Mouse (Mus musculus): ENCODE measurements around the gene Camk1d. TPM values are rescaled to one million over a fixed set of nuclear protein-coding genes. Genes with fewer than 3 reads are reported as not detected.
"Not testable (repeated sequence)": the region's sequence is repeated elsewhere in the genome, so short reads cannot be mapped to it uniquely, and the experiment has no call there.

The Camk1d gene
- total and polyA plus RNA-seq, 2 experiments from 2014 or later: 1.1 to 2.2 TPM

- no peaks in the 10 kb centered on the region for H3K36me3 ChIP-seq (replicated peaks; ENCODE audit: control insufficient read depth, insufficient read depth, low read length)
- no peaks in the 10 kb centered on the region for H3K4me1 ChIP-seq (ENCODE audit: control insufficient read depth, insufficient read depth)
- WGBS: 92% methylated on average over 2 of the region's 2 CpGs
- no peak overlapping the region for H3K4me2 ChIP-seq (ENCODE audit: low read depth, low read length)
- TF ChIP-seq CTCF (IDR thresholded peaks at IDR 0.05; ENCODE audit: low read depth): no peak
- TF ChIP-seq EP300 (IDR thresholded peaks at IDR 0.05; ENCODE audit: low read depth): no peak
- ATAC-seq (ENCODE audit: insufficient read depth, low read depth) (no peak), DNase-seq (ENCODE audit: low spot score) (no peak)
- H3K27ac ChIP-seq (ENCODE audit: low read depth): no peak overlapping the region
- H3K9ac ChIP-seq (replicated peaks; ENCODE audit: low read depth, low read length): no peak overlapping the region
- no peaks in the 10 kb centered on the region; the same call in 1 of the 2 replicates for H3K9me3 ChIP-seq (replicated peaks; ENCODE audit: control insufficient read depth, low read length)
- H3K4me3 ChIP-seq (ENCODE audit: low read depth, low read length): no peak overlapping the region
- H3K27me3 ChIP-seq (ENCODE audit: control insufficient read depth, insufficient read depth, low read length): no peaks in the 10 kb centered on the region
Observed at GRCm38 (mm10) chr2:5262279-5262678, 452.0 kb downstream of the Camk1d start.

GRCm38 (mm10) chr2:5258250-5258649 is 456.1 kb downstream of the Camk1d start:
- Histone ChIP-seq H3K27ac (ENCODE audit: low read depth) (no peak overlapping the region), H3K4me2 (ENCODE audit: low read depth, low read length) (no peak overlapping the region), H3K36me3 (replicated peaks; ENCODE audit: control insufficient read depth, insufficient read depth, low read length) (no peaks in the 10 kb centered on the region), H3K4me1 (ENCODE audit: control insufficient read depth, insufficient read depth) (no peaks in the 10 kb centered on the region), H3K9me3 (replicated peaks; ENCODE audit: control insufficient read depth, low read length) (no peaks in the 10 kb centered on the region; the same call in 1 of the 2 replicates), H3K4me3 (ENCODE audit: low read depth, low read length) (no peak overlapping the region), H3K27me3 (ENCODE audit: control insufficient read depth, insufficient read depth, low read length) (no peaks in the 10 kb centered on the region), H3K9ac (replicated peaks; ENCODE audit: low read depth, low read length) (no peak overlapping the region)
- 75% methylated on average over 3 of the region's 3 CpGs for WGBS
- TF ChIP-seq CTCF (IDR thresholded peaks at IDR 0.05; ENCODE audit: low read depth): no peak
- ATAC-seq (ENCODE audit: insufficient read depth, low read depth): no peak
- no peak for DNase-seq (ENCODE audit: low spot score)

GRCm38 (mm10) chr2:5249969-5250368 is 464.3 kb downstream of the Camk1d start:
- ATAC-seq (ENCODE audit: insufficient read depth, low read depth): no peak
- H3K4me2 ChIP-seq (ENCODE audit: low read depth, low read length): no peak overlapping the region
- TF ChIP-seq EP300 (IDR thresholded peaks at IDR 0.05; ENCODE audit: low read depth) (no peak), CTCF (IDR thresholded peaks at IDR 0.05; ENCODE audit: low read depth) (no peak)

GRCm38 (mm10) chr2:5249199-5249598 is 465.1 kb downstream of the Camk1d start:
- H3K27ac ChIP-seq (ENCODE audit: low read depth); H3K4me1 ChIP-seq (ENCODE audit: control insufficient read depth, insufficient read depth); H3K36me3 ChIP-seq (replicated peaks; ENCODE audit: control insufficient read depth, insufficient read depth, low read length); ATAC-seq (ENCODE audit: insufficient read depth, low read depth); H3K27me3 ChIP-seq (ENCODE audit: control insufficient read depth, insufficient read depth, low read length); H3K4me3 ChIP-seq (ENCODE audit: low read depth, low read length); H3K9ac ChIP-seq (replicated peaks; ENCODE audit: low read depth, low read length); DNase-seq (ENCODE audit: low spot score); H3K9me3 ChIP-seq (replicated peaks; ENCODE audit: control insufficient read depth, low read length); H3K4me2 ChIP-seq (ENCODE audit: low read depth, low read length): not testable (repeated sequence)
- 88% methylated on average over 6 of the region's 6 CpGs for WGBS

More at GRCm38 (mm10) chr2:5249969-5250368, 464.3 kb downstream of the Camk1d start:
- no peak overlapping the region for H3K9ac ChIP-seq (replicated peaks; ENCODE audit: low read depth, low read length)
- DNase-seq (ENCODE audit: low spot score): peak; percentile 18
- no peaks in the 10 kb centered on the region for H3K36me3 ChIP-seq (replicated peaks; ENCODE audit: control insufficient read depth, insufficient read depth, low read length)
- H3K27me3 ChIP-seq (ENCODE audit: control insufficient read depth, insufficient read depth, low read length): no peaks in the 10 kb centered on the region
- WGBS: 39% methylated on average over 12 of the region's 12 CpGs
- no peaks in the 10 kb centered on the region for H3K9me3 ChIP-seq (replicated peaks; ENCODE audit: control insufficient read depth, low read length)
- no peak overlapping the region for H3K27ac ChIP-seq (ENCODE audit: low read depth)
- no peaks in the 10 kb centered on the region for H3K4me1 ChIP-seq (ENCODE audit: control insufficient read depth, insufficient read depth)
- H3K4me3 ChIP-seq (ENCODE audit: low read depth, low read length): no peak overlapping the region

Other genes starting within 250 kb of the Camk1d start
- 14.1 and 15.7 TPM in 2 replicates for gene Nudt5, start 130.5 kb upstream of the Camk1d start, total RNA-seq (2014; rRNA removed; ENCODE audit: low replicate concordance)
- 26.8 and 27.1 TPM in 2 replicates for gene Nudt5, start 130.5 kb upstream of the Camk1d start, polyA plus RNA-seq (2015; fragmentation: Nextera tagmentation; extraction: Ambion mirVana)
- 42.1 and 52.6 TPM in 2 replicates for gene Cdc123, start 130.6 kb upstream of the Camk1d start, total RNA-seq (2014; rRNA removed; ENCODE audit: low replicate concordance)
- gene Cdc123, start 130.6 kb upstream of the Camk1d start, polyA plus RNA-seq (2015; fragmentation: Nextera tagmentation; extraction: Ambion mirVana): 149 and 161 TPM in 2 replicates
- 7.1 TPM in 1 of 2 replicates, not detected in the other for gene Gm13199, start 148.4 kb upstream of the Camk1d start, total RNA-seq (2014; rRNA removed; ENCODE audit: low replicate concordance)
- 0.16 and 0.22 TPM in 2 replicates for gene Gm13199, start 148.4 kb upstream of the Camk1d start, polyA plus RNA-seq (2015; fragmentation: Nextera tagmentation; extraction: Ambion mirVana)
- 36.7 and 37.3 TPM in 2 replicates for gene Sec61a2, start 180.9 kb upstream of the Camk1d start, total RNA-seq (2014; rRNA removed; ENCODE audit: low replicate concordance)
- 26.4 and 27.8 TPM in 2 replicates for gene Sec61a2, start 180.9 kb upstream of the Camk1d start, polyA plus RNA-seq (2015; fragmentation: Nextera tagmentation; extraction: Ambion mirVana)
- gene Dhtkd1, start 228.3 kb upstream of the Camk1d start, total RNA-seq (2014; rRNA removed; ENCODE audit: low replicate concordance): 1.6 and 2.4 TPM in 2 replicates
- 1.2 and 1.3 TPM in 2 replicates for gene Dhtkd1, start 228.3 kb upstream of the Camk1d start, polyA plus RNA-seq (2015; fragmentation: Nextera tagmentation; extraction: Ambion mirVana)
- 2.7 and 5.6 TPM in 2 replicates for gene Upf2, start 237.0 kb upstream of the Camk1d start, total RNA-seq (2014; rRNA removed; ENCODE audit: low replicate concordance)
- 3.5 and 3.6 TPM in 2 replicates for gene Upf2, start 237.0 kb upstream of the Camk1d start, polyA plus RNA-seq (2015; fragmentation: Nextera tagmentation; extraction: Ambion mirVana)

All from heart, postnatal 0 days (tissue).